Mouse (Mus musculus): Measurements from ENCODE around the gene 4930544D05Rik.
"Not testable (repeated sequence)": the region's sequence is repeated elsewhere in the genome, so short reads cannot be mapped to it uniquely, and the experiment has no call there.

The 4930544D05Rik gene

DNA sequence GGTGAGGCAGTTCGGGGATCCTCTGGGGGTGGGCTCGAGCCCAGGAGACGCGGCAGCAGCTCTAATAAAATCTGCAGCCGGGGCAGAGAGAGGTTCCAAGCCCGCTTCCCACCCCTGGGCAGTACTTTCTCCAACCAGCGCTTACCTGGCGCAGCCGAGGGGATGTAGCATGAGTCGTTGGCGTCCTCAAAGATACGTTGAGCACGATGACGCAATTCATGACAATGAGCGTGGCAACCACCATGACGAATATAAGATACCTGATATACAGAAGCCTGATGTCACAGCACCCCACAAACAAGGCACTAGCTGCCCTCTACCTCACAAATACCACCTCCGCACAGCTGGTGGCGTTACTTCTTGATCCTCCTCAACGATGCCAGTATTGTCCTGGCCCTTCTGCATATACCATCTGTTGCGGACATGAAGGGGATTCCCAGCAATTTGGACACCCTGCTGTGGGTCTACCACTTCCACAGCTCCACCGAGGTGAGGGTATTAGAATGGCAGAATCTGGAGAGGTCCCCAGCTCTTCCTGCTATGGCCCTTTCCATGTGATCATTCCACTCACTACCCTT is at the start of gene 4930544D05Rik:
Gene 4930544D05Rik (plus strand): TSS at position 333 of the 578 bp plus-strand sequence.
- DNase-seq (ENCODE audit: extremely low spot score, low spot score): no peak

DNA sequence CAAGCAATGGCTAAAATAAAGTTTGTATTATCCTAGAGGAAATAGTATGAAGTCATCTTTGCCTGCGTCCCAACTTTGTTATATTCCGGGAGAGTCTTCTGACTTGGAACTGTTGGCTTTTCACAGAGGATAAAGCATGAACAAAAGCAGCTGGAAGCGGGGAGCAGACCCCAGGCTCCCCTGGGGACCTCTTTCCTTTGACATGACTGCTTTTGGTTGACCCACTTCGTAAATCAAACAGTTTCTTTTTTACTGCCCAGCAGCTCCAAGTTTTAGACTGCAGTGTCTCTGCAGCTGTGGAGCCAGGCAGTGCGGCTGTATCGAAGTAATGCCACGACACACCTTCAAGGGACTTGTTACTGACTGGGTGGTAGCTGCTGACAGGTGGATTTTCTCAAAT is 49.1 kb upstream of the 4930544D05Rik start:
- no peak for DNase-seq (ENCODE audit: extremely low spot score, low spot score)

DNA sequence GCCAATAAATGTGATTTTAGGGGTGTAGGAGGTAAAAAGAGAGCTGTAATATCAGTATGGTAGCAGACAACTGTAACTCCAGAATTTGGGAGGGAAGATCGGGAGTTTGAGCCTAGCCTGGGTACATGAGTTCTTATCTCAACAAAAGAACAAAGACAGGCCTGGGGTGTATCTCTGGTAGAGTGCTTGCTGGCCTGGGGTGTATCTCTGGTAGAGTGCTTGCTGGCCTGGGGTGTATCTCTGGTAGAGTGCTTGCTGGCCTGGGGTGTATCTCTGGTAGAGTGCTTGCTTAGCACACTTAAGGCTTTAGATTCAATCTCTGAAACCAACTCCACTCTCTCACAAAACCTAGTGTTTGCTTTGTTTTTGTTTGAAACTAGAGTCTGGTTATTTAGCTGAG is 45.0 kb upstream of the 4930544D05Rik start:
- not testable (repeated sequence) for DNase-seq (ENCODE audit: extremely low spot score, low spot score)

DNA sequence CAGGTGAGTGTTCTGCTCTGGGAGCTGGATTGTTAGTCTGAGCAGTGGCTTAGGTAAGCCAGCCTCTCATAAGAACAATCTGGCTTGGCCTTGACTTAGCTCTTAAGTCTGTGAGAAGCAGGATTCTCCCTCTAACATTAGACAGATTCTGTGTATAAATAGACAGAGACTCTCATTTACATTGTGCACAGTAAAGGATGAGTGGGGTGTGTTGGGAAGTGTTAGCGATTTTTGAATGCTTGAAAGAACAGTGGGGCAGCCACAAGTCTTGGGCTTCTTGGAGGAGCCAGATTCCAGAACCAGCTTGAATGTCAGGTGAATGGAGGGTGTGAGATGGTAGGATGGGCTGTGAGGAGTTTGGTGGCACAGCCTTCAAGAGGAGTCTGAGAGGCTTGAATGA is 44.0 kb upstream of the 4930544D05Rik start:
- DNase-seq (ENCODE audit: extremely low spot score, low spot score): no peak

DNA sequence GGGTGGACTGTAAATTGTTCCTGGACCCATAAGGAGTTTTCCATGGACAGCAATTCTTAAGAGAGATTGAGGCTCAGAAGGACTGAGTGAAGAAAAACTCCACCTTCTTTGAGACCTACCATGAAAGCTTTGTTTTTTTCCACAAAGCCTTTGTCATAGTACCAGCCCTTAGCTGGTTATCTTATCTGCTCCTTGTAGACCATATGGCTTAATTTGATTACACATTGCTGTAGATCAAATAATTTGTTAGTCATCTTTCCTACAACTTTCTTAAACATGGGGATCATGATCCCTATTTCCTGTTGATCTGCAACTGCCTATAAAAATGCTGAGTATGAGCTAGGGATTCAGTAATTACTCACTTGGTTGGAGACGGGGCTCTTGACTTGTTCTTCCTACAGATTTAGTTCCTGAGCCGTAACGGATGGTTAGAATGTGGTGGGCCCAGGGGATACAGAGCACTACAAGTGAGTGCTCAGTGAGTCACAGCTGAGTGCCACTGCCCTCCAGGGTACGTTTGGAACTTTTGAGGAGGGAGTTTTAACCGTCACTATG is 43.2 kb upstream of the 4930544D05Rik start:
- DNase-seq (ENCODE audit: extremely low spot score, low spot score): no peak

DNA sequence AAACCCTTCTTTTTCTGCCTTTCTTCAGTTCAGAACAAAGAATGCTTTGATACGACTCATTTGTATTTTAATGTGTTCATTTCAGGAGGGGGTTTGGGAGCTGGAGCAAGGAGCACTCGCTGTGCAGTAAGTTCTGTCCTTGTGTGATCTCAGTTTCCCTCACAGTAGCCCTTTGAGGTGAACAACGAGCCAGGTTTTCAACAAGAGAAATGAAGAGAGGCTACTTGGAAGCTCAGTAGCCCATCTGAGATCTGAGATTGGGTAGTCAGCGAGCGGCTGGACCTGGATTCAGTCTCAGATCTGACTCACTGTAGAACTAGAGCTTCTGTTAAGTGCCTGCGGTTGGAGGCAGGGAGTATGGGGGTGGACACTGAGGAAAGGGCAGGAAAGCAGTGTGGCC is 41.8 kb upstream of the 4930544D05Rik start:
- no peak for DNase-seq (ENCODE audit: extremely low spot score, low spot score)

DNA sequence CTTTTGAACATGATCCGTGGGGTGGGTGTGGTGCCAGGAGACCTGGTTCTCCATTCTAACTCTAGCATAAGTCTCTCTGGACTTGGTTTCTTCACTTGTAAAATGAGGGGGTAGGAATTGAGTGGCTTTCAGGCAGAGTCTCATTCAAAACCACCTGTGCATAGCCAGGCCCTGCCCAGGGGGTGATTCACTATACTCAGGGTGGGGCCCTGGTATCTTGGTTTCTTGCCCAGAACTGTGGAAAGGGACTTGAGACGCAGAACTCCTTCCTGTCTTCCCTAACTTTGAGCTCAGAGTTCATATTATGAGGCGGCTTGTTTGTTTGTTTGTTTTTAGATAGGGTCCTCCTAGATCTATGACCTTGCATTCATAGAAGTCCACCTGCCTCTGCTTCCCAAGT is 38.4 kb upstream of the 4930544D05Rik start:
- DNase-seq (ENCODE audit: extremely low spot score, low spot score): no peak

DNA sequence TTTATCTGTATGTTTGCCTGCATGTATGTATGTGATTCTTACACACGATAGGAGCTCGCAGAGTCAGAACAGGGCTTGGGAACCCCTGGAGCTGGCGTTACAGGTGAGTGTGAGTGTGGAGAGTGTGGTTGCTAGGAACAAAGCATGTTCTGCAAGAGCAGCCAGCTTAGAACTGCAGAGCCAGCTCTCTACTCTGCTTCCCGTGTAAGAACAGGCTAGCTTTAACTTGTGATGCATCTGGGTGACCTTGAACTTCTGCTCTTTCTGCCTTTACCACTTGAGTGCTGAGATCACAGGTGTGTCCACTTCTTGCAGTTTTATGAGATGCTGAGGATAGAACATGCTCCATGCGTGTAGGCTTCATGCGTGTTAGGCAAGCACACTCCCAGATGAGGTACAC is 36.7 kb upstream of the 4930544D05Rik start:
- no peak for DNase-seq (ENCODE audit: extremely low spot score, low spot score)

DNA sequence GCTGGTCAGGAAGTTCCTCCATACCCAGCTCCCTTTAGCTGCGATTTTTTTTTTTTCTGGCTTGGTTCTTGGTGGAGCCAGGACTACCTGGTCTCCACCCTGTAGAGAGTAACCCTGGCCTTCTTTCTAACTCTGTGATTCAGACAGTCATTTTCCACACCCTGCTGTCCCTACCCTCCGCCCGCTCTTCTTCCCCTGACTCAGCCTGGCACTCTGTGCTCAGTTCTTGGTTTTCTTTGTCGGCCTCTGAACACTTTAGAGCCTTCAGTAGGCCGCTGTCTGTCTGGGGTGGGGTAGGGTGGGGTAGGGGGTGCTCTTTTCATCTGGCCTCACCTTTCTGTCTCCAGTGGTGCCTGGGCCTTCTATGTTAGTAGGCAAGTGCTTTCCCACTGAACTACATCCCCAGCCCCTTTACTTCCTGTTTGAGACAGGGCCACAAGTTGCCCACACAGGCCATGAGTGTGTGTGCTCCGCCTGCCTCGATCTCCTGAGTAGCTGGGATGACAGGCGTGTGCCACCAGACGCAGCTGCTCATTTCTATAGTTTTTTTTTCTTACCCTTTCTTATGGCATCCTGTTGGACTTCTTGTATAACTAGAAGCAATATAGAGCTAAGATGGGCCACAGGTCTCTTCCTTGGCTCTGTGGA is 35.8 kb upstream of the 4930544D05Rik start:
- no peak for DNase-seq (ENCODE audit: extremely low spot score, low spot score)

DNA sequence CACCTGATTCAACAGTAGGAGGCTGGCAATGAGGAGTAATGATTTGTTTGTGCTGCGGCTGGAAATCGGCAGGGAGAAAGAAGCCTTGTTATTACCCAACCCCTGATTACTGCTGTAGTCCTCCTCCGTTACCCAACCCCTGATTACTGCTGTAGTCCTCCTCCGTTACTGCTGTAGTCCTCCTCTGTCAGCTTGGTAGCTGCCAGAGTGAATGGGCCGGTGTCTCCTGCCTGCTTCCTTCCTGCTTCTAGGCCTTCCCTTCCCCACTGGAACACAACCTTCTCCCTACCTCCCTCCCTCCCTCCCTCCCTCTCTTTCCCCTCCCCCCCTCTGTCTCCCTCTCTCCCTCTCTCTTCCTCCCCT is 35.3 kb upstream of the 4930544D05Rik start:
- no peak for DNase-seq (ENCODE audit: extremely low spot score, low spot score)

DNA sequence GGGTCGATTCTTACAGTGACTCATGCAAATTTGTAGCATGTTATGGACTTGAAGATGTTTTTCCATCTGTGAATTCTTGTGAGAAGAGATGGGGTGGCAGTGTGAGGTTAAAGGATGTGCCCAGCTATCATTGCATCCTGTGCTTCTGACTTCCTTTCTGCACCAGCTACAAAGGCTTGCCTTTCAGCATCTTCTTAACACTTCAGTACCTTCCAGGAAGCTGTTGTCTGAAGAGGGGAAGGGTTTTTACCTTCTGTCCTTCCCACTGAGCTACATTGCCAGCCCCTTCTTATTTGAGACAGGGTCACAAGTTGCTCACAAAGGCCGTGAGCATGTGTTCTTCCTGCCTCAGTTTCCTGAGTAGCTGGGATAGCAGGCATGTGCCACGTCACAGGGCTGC is 34.7 kb upstream of the 4930544D05Rik start:
- no peak for DNase-seq (ENCODE audit: extremely low spot score, low spot score)

DNA sequence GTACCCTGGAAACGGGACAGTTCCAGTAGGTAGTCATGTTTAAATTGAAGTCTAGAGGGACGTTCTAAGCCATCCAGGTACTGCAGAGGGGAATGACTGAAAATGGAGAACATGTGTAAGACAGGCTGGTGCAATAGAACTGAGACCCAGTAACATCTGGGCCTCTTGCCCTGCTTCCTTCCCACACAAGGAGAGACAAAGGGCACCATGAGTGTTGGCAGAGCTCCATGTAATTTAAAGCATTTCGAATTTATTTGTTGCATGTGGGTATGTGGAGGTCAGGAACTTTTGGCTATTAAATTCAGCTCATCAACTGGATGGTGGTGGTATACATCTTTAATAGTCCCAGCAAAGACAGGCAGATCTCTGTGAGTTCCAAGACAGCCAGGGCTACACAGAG is 33.5 kb upstream of the 4930544D05Rik start:
- DNase-seq (ENCODE audit: extremely low spot score, low spot score): no peak

DNA sequence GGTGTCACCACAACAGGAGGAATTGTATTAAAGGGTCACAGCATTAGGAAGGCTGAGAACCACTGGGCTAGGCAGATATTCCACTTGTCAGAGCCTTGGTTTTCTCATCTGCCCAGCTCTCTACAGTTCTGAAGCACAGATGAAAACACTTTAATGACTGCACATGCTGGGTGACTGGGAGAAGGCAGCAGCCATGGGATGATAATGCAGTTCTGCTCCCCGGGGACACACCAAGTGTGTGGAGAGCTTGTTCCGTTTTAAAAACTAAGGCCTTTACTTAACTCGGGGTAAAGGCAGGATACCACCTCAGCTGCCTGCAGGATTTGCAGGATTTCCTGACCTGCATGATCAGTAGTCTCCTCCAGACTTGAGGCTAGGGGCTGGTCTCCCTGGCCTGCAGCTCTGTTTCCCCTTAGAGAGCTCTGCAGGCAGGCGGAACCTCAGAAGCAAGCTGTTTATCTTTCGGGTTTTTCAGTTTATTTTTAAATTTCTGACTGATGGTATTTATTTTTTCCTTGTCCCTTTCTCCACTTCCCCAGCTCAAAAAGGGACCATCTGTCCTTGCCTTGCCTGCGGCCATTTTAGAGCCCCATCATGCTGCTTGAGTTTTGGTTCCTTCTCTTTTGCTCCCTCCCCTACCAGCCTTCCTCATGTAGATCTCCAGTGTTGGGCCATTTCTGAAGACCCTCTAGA is 32.5 kb upstream of the 4930544D05Rik start:
- DNase-seq (ENCODE audit: extremely low spot score, low spot score): no peak

DNA sequence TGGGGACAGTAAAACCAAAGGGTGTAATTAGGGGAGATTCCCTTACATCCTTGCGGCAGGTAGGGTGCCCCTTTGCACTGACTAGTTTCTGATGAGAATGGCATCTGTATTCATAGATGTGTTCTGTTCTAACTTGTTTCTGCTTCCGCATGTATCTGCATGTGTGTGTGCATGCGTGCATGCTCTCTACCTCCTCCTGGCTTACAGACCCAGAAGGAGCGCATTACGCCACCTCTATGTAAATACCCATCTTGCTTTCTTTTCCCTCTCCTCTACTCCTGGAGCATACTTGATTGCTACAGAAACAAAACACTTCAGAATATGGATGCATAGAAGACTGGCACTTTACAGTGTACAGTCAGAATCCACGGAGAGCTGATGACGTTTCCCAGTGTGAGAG is 31.9 kb upstream of the 4930544D05Rik start:
- DNase-seq (ENCODE audit: extremely low spot score, low spot score): no peak

DNA sequence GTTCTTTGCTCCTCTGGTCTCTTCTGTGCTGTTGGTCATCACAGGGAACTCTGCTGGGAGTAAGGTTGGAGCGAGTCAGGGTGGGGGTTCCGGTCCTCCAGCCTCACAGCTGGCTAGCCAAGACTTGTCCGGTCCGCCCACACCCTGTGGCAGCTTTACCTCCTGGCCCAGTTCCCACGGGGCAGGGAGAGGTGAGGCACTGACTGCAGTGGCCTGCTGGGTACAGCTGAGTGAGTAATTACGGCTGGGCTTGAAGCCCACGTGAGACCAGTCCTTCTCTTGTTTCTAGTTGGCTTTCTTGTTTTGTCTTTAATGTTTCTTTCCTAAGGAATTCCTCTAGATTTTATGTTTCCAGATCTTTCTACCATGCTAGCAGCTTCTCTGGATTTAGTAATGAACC is 30.2 kb upstream of the 4930544D05Rik start:
- DNase-seq (ENCODE audit: extremely low spot score, low spot score): no peak

DNA sequence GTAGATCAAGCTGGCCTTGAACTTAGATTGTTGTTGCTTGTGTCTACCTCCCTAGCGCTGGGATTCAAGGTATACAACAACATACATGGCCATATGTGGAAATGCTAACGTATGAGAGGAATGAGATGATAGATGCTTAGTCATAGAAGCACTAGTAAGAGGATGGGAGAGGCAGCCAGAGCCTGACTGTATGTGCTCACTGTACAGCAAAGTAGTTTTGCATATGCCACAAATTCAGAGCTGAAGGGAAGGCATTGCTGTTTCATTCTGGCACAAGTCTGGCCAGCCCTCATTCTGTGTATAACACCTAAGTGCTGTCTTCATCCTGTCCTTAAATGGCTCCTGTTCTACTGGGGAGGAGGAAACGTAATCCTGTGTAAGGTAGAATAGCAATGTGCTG is 29.4 kb upstream of the 4930544D05Rik start:
- DNase-seq (ENCODE audit: extremely low spot score, low spot score): no peak

DNA sequence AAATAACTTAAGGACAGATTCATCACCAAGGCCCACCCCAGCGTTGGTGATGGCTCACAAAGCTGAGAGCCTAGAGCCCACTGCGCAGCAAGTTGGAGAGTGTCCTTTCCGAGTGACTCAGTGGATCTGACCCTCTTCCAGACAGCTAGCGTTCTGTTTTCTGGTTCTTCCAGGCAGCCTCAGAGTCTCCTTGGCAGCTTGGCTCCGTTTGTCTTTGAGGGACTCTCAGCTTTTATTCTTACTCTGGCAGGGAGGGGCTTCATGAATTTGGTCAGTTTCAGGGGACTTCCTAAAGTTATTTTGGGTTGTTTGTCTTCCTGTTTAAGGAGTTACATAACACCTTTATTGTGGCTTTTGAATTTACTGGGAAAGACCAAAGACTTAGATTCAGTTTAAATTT is 28.7 kb upstream of the 4930544D05Rik start:
- no peak for DNase-seq (ENCODE audit: extremely low spot score, low spot score)

DNA sequence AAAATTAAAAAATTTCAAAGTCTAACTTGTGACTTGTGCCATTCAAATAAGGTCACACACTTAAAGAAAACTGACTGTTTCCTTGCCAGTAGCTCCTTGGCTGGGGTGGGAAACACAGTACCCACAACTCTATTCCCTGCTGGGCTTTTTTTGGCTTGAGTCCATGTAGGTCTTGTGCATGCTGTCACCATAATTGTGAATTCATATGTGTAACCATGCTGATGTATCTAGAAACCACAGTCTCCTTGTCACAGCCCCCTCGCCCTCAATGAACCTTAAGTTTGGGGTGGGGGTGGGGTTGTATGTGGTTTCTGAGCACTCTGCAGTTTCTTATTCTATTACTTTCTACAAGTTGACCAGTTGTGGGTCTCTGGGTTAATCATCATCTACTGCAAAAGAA is 23.9 kb upstream of the 4930544D05Rik start:
- no peak for DNase-seq (ENCODE audit: extremely low spot score, low spot score)

DNA sequence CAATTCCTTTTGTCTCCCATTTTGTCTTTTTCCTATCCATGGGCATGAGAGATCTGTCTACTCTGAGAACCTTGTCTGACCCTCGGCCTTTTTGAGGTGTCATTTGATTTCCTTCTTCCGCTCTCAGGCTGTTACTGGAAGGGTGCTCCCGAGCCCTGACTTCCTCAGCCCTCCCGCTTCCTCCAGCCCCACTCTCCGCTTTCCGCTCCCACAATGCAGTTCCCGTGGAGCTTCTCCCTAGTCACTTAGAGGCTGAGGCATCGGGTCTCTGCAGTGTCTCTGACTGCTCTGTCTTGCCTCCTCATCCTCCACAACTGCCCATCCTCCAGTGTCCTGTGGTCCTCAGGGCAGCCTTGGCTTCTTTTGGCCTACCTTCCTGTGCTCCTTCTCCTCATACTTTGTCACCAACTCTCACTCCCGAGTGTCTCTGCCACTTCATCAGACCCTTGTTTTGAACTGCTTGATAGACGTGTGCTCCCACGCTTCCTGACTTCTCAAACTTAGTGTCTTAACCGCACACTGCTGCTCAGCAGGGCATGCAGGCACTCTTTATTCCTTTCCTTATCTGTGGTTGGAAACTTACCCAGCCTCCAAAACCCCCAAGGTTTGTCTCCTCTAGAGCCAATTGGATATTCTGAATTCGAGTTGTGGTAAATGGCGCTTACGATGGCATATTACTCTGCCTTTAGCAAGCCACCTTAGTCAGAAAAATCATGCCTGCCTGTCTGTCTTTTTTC is 21.2 kb upstream of the 4930544D05Rik start:
- no peak for DNase-seq (ENCODE audit: extremely low spot score, low spot score)

DNA sequence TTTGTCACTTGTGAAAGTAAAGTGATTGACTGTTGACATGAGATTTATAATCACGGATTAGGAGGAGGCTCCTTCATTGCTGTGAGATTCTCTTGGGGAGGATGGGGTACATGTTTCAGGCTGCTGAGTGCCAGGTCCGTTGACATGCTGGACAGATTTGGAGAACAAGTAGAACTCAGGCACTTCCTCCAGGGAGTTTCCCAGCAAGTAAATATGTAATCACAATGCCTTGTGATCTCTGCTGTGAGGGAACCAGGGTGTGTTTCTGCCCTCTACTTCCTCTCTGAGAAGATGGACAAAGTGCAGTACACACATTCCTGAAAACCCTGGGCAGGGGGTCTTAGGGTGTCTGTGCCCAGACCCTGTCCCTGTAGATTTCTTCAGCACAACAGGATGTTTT is 20.0 kb upstream of the 4930544D05Rik start:
- DNase-seq (ENCODE audit: extremely low spot score, low spot score): no peak

DNA sequence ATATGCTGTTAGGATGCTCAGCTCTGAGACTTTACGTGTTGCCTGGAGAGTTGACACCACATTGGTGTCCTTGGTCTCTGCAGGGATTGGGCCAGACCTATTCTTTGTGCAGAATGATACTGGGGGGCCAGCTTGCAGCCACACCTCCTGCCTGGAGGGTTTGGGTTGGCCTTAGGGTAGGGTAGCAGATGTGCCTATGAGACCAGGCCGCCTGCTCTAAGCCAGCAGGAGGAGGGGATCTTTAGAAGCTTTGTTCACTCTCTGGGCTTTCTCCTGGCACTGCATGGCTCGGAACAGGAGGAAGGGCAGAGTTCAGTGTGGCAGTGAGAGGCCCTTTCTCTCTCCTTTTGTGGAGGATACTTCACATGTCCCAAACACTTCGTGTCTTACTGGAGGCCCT is 19.6 kb upstream of the 4930544D05Rik start:
- no peak for DNase-seq (ENCODE audit: extremely low spot score, low spot score)

DNA sequence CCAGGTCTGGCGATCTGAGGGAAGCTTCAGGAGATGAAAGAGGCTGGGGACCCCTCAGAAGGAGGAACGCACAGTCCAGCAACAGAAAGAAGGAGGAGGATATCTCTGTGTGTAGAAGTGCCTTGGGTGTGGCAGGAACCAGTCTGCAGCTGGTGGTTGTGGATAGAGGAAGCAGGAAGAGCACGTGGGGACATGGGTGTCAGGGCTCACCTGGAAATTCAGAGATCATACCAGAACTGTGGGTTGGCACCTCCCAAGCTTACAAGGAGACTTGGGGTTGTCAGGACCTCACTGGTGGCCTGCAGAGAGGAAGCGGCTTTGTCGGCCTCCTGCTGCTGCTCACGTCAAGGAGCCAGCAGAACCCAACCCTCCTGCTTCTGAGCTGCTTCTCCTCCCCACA is 18.3 kb upstream of the 4930544D05Rik start:
- DNase-seq (ENCODE audit: extremely low spot score, low spot score): no peak
